Mouse (Mus musculus) intestine, embryonic 14.5 days (tissue): ENCODE results near the gene Hmgb1. TPM values are rescaled to one million over a fixed set of nuclear protein-coding genes. Genes with fewer than 3 reads are reported as not detected.
A peak's percentile ranks its signal among the peaks of the same experiment; 100 is the strongest.

Source experiments
- ATAC-seq: fragments of 200-750 bp; cut with Nextera tagmentation; replicated peaks from 2 replicates; pipeline ENCODE4 v1.8.0; 2017; ENCODE audit warnings: low read depth, moderate number of reproducible peaks, moderate TSS enrichment, moderate library complexity; ENCODE audit not compliant: low FRiP score, low TSS enrichment
- DNase-seq: peaks from one replicate; pipeline ENCODE4 v3.0.0-alpha.2; 2018; ENCODE audit warnings: low spot score
- H3K27ac ChIP-seq: fragments of 300-500 bp; sonication (generic); 2 replicates; pipeline ENCODE4 v1.5.1; 2014; ENCODE audit warnings: low read depth, mild to moderate bottlenecking, control low read depth
- H3K27me3 ChIP-seq: fragments of 300-500 bp; sonication (generic); replicated peaks from 2 replicates; pipeline ENCODE4 v1.6.1; 2014; ENCODE audit warnings: low read length, control low read depth; ENCODE audit not compliant: control insufficient read depth, insufficient read depth
- H3K36me3 ChIP-seq: fragments of 300-500 bp; sonication (generic); 2 replicates; pipeline ENCODE4 v1.6.1; 2014; ENCODE audit warnings: low read length, control low read depth; ENCODE audit not compliant: control insufficient read depth, insufficient read depth
- H3K4me1 ChIP-seq: fragments of 300-500 bp; sonication (generic); replicated peaks from 2 replicates; pipeline ENCODE4 v1.6.1; 2014; ENCODE audit warnings: low read length, control low read depth, mixed read lengths; ENCODE audit not compliant: control insufficient read depth, insufficient read depth
- H3K4me2 ChIP-seq: fragments of 300-500 bp; sonication (generic); 2 replicates; pipeline ENCODE4 v1.6.1; 2014; ENCODE audit warnings: low read length
- H3K4me3 ChIP-seq: fragments of 300-500 bp; sonication (generic); 2 replicates; pipeline ENCODE4 v1.5.1; 2014; ENCODE audit warnings: low read depth, low read length, control low read depth, mixed read lengths
- H3K9ac ChIP-seq: fragments of 300-500 bp; sonication (generic); 2 replicates; pipeline ENCODE4 v1.6.1; 2014; ENCODE audit warnings: mild to moderate bottlenecking, low read length
- H3K9me3 ChIP-seq: fragments of 300-500 bp; sonication (generic); 2 replicates; pipeline ENCODE4 v1.6.1; 2016; ENCODE audit warnings: low read length, control low read depth; ENCODE audit not compliant: control insufficient read depth
- WGBS: fragments of 180-500 bp; shearing (Covaris S2); extraction: QIAGEN DNeasy Blood & Tissue Kit; methylation state at CpG from one replicate; pipeline ENCODE4 v1.1.7; 2014; 5-methylcytosine and 5-hydroxymethylcytosine counted together
- polyA plus RNA-seq: library from polyadenylated mRNA; unstranded; fragments of >200 nt; fragmentation: Nextera tagmentation; extraction: Ambion mirVana; gene quantifications from 2 replicates; pipeline ENCODE4 v1.2.1, GENCODE M21; 2014

The Hmgb1 gene
- polyA plus RNA-seq, 1 experiment from 2014 or later, result 1,358 TPM

GRCm38 (mm10) chr5:149020681-149021062 lies 163.6 kb downstream of the Hmgb1 start:
- Histone ChIP-seq H3K27ac (no peak overlapping the region), H3K4me1 (0 out of 2 replicates have a peak, but pooled peaks cover 7% of the 10 kb centered on the region), H3K4me3 (no peak overlapping the region), H3K36me3 (no peaks in the 10 kb centered on the region), H3K9me3 (no peaks in the 10 kb centered on the region), H3K9ac (no peak overlapping the region), H3K27me3 (no peaks in the 10 kb centered on the region), H3K4me2 (no peak overlapping the region)
- 74% methylated on average over 16 of the region's 16 CpGs for WGBS
- no peak for ATAC-seq
- DNase-seq, result no peak

- H3K4me1 ChIP-seq, result 0 out of 2 replicates have a peak, but pooled peaks cover 7% of the 10 kb centered on the region
- no peak overlapping the region for H3K27ac ChIP-seq
- H3K4me3 ChIP-seq, result no peak overlapping the region
- no peaks in the 10 kb centered on the region for H3K27me3 ChIP-seq
- ATAC-seq, result no peak
- no peak for DNase-seq
- H3K4me2 ChIP-seq, result no peak overlapping the region
- no peaks in the 10 kb centered on the region for H3K9me3 ChIP-seq
- H3K36me3 ChIP-seq, result no peaks in the 10 kb centered on the region
- WGBS, result 48% methylated on average over 18 of the region's 18 CpGs
- no peak overlapping the region for H3K9ac ChIP-seq
Measured at GRCm38 (mm10) chr5:149020059-149020680, 164.1 kb downstream of the Hmgb1 start.

- WGBS, result 88% methylated on average over 3 of the region's 3 CpGs
- no peaks in the 10 kb centered on the region for H3K9me3 ChIP-seq
- H3K27me3 ChIP-seq, result no peaks in the 10 kb centered on the region
- H3K4me3 ChIP-seq, result no peak overlapping the region
- H3K36me3 ChIP-seq, result no peaks in the 10 kb centered on the region
- H3K4me2 ChIP-seq, result no peak overlapping the region
- DNase-seq (no peak), ATAC-seq (no peak)
- no peak overlapping the region for H3K27ac ChIP-seq
- H3K9ac ChIP-seq, result no peak overlapping the region
- peaks cover 13% of the 10 kb centered on the region; the same call in 1 of the 2 replicates for H3K4me1 ChIP-seq
Measured at GRCm38 (mm10) chr5:149017666-149018415, 166.4 kb downstream of the Hmgb1 start.

GRCm38 (mm10) chr5:149017181-149017580 lies 167.1 kb downstream of the Hmgb1 start:
- Histone ChIP-seq H3K4me1 (peaks cover 13% of the 10 kb centered on the region; the same call in 1 of the 2 replicates), H3K9me3 (no peaks in the 10 kb centered on the region), H3K36me3 (no peaks in the 10 kb centered on the region), H3K9ac (no peak overlapping the region), H3K27ac (no peak overlapping the region), H3K4me2 (no peak overlapping the region), H3K27me3 (no peaks in the 10 kb centered on the region), H3K4me3 (no peak overlapping the region)
- no peak for DNase-seq
- WGBS, result 96% methylated on average over 3 of the region's 3 CpGs
- no peak for ATAC-seq

GRCm38 (mm10) chr5:149016261-149016660 lies 168.0 kb downstream of the Hmgb1 start:
- no peak for ATAC-seq
- Histone ChIP-seq H3K36me3 (no peaks in the 10 kb centered on the region), H3K4me1 (peaks cover 13% of the 10 kb centered on the region; the same call in 1 of the 2 replicates), H3K4me2 (peak overlapping the region; percentile 95), H3K4me3 (peak overlapping the region; percentile 52), H3K9me3 (no peaks in the 10 kb centered on the region), H3K27ac (no peak overlapping the region), H3K27me3 (no peaks in the 10 kb centered on the region), H3K9ac (no peak overlapping the region)
- DNase-seq, result no peak
- 63% methylated on average over 5 of the region's 5 CpGs for WGBS

GRCm38 (mm10) chr5:149015335-149016201 lies 168.7 kb downstream of the Hmgb1 start:
- DNase-seq (peak; percentile 84), ATAC-seq (peak; percentile 83)
- peaks cover 13% of the 10 kb centered on the region; the same call in 1 of the 2 replicates for H3K4me1 ChIP-seq
- peak overlapping the region; percentile 52 for H3K4me3 ChIP-seq
- no peaks in the 10 kb centered on the region for H3K36me3 ChIP-seq
- H3K9me3 ChIP-seq, result no peaks in the 10 kb centered on the region
- peak overlapping the region; percentile 95 for H3K4me2 ChIP-seq
- no peaks in the 10 kb centered on the region for H3K27me3 ChIP-seq
- H3K27ac ChIP-seq, result peak overlapping the region; percentile 59
- WGBS, result 3% methylated on average over 35 of the region's 37 CpGs
- peak overlapping the region; percentile 73 for H3K9ac ChIP-seq

GRCm38 (mm10) chr5:149014600-149015268 lies 169.6 kb downstream of the Hmgb1 start:
- WGBS, result 18% methylated on average over 17 of the region's 17 CpGs
- H3K27ac ChIP-seq, result no peak overlapping the region; the same call in 1 of the 2 replicates
- H3K27me3 ChIP-seq, result no peaks in the 10 kb centered on the region
- DNase-seq (no peak), ATAC-seq (0 out of 2 replicates have a peak, but pooled peaks have one; percentile 9)
- peak overlapping the region; percentile 52 for H3K4me3 ChIP-seq
- no peaks in the 10 kb centered on the region for H3K36me3 ChIP-seq
- H3K4me2 ChIP-seq, result peak overlapping the region; percentile 95
- no peaks in the 10 kb centered on the region for H3K9me3 ChIP-seq
- H3K9ac ChIP-seq, result peak overlapping the region; percentile 73
- peaks cover 13% of the 10 kb centered on the region; the same call in 1 of the 2 replicates for H3K4me1 ChIP-seq
